Mouse (Mus musculus) brain, embryonic 14.5 days (tissue): ENCODE results near the gene Il10rb.

Experiments used
- CTCF ChIP-seq: fragments of 200-500 bp; IDR thresholded peaks from 2 replicates; pipeline ENCODE4 v1.5.1; 2012; ENCODE audit warnings: inconsistent platforms, mild to moderate bottlenecking, moderate library complexity, borderline replicate concordance; ENCODE audit not compliant: insufficient read depth, insufficient read length; ENCODE audit errors: extremely low read depth
- POLR2A ChIP-seq: fragments of 200-500 bp; IDR thresholded peaks from 2 replicates; pipeline ENCODE4 v1.6.1; 2012; ENCODE audit warnings: mild to moderate bottlenecking, inconsistent platforms, borderline replicate concordance; ENCODE audit not compliant: poor library complexity, insufficient read depth, insufficient read length, severe bottlenecking; ENCODE audit errors: extremely low read depth

DNA sequence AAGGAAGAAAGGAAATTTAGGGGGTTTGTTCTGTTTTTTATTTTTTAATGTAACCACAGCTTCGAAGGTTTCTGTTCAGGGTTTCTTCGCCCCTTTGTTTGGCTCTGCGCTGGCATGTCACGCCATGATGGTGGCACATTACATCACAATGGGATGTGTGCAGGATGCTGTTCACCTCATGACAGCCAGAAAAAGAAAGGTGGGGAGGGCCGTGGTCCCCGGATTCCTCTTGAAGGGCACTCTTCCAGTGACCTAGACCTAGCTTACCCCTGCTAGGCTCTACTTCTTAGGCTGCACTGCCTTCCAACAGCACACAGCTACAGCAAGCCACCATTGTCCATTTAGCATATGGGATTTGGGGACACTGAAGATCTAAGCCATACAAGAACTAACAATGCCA lies 19.9 kb downstream of the Il10rb start:
- TF ChIP-seq CTCF (no peak), POLR2A (no peak)
